Mouse (Mus musculus): Measurements from ENCODE around the gene Slc1a2.
A peak's percentile ranks its signal among the peaks of the same experiment; 100 is the strongest.

The Slc1a2 gene

DNA sequence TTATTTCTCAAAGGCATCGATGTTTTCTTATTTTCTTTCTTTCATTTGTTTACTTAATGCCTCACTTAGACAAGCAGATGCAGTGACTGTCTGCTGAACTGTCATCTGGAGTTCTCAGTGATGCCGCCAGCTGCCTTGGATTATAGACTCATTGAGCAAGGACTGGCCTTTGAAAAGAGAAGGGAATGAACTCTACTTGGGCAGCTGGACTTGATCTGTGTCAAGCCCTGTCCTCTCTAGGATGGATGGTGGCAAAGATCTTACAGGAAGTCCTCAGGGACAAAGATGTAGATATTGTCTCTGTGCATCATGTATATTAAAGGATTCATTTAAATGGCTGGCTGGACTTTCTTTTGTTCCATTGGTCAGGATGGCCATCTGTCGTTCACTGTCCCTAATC lies 5.4 kb downstream of the Slc1a2 start:
- DNase-seq, result no peak

DNA sequence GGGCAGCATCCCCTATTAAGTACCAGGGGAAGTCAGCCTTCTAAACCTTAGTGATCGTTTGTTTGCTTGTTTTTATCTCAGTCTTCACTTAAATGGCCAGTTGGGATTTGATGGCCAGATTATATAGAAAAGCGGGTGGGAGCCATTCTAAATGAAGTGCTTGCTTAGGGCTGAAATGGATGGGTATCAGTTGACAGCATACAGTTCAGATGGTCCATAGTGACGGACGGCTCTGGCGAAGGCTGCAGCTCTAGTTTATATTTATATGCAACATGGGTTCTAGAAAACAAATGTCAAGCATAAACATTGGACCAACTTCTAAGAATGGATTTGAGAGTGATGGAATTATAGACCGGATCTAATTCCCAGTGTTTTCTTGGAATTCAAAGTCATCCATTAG lies 9.5 kb downstream of the Slc1a2 start:
- no peak for DNase-seq

DNA sequence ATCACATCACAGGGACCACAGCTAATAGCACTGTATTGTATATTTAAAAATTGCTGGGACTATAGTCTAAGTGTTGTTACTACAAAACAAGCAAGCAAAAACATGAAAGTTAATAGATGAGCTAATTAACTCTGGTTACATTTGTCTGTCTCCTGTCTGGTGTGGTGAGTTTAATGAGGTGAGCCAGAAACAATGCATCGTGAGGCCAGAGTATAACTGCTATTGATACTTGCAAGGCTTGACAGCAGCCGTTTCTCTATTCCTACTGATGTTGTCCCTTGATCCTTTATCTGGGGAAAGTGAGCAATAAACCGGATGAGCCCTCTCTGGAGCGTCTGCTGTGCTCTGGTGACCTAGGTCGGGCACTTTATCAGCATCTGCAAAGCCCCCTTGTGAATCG lies 11.1 kb downstream of the Slc1a2 start:
- no peak for DNase-seq

DNA sequence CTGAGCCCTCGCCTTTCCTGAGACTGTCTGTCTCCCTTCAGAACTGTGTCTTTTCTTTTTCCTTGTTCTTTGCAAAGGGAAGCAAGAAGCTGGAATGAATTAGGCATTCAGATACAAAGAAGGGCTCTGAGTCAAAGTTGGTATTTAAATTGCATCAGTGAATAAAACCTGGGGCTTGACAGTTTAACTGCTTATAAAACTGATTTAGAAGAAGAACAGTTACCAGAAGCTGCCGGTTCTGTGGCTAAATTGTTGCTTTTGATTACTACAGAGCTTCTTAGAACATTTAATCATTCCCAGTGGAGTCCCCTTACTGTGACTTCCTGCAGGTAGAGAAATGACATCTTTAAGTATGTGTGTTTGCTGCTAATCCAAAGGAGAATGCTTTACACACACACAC lies 16.1 kb downstream of the Slc1a2 start:
- no peak for DNase-seq

DNA sequence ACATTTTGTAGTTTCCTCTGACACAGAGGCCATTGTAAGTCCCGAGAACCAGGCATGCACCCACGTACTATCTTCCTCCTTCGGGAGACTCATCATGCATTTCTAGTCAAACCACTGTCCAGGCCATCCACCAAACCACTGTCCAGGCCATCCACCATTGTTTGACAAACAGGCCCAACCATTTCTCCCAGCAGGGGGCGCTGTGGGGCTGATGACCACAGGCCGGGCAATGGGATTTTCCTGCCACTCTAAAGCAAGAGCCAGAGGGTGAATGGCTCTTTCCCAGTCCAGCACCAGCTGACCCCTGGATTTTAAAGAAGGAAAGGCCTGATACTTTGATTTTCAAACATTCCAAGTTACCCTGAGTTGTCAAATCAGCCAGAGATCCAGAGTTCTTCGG lies 16.8 kb downstream of the Slc1a2 start:
- DNase-seq, result peak; percentile 15 to 18

DNA sequence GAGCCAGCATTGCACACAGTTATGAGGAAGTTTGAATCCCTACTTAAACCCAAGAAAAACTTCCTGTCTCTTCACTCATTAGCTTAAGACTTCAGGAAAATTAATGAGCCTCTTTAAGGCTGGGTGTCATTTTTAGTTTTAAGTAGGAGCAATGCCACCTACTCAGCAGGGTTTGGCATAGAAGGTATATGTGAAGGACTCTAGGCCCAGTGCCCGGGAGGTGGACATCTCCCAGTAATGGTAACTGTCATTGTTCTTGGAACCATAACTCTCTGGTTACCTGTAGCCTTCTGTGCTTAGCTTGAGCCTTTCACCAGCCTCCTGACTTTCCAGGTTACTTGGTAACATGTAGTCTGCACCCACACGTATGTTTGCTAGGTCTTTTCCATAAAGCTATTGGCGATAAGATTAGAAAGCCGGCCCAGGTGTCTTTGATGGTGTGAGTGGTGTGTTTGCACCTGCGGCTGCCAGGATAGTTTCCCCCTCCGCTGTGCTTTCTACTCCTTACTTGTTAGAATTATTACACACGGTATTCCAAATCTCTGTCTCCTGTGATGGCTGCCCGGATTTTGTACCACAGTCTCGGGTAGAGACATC lies 18.4 kb downstream of the Slc1a2 start:
- no peak for DNase-seq

DNA sequence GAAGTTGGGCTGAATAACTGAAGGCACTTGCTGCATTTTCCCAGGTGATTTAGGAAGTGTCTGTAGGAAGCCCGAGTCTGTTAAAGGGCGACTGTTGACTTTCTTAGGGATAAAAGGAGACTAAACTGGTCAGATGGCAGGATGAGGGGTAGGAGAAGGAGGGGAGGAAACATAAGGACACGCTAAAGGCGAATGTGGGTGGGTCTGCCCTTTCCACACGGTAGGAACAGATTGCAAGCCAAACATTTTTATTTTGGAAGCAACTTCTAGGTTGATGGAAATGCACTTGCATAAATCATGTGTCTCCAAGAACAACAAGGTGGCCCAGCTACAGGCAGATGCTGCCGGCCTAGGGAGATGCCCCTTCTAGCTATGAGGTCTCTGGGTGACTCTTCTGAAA lies 18.9 kb downstream of the Slc1a2 start:
- no peak for DNase-seq

DNA sequence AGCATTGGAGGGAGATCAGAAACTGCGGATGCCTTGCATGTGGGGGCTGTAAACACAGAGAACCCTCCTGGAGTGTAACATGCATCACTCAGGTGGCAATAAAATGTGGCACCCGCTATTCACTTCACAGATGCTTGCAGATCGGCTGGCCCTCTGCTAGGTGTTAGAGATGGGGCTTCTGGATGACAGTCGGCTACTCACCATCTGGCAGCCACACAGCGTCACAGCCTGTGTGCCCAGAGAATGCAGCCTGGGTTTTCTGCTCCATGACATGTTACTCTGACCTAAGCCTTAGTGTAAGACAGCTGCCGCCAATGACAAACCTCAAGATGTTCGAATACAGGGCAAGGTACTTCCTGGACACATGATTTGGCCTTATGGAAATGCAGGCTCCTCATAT lies 22.9 kb downstream of the Slc1a2 start:
- no peak for DNase-seq

DNA sequence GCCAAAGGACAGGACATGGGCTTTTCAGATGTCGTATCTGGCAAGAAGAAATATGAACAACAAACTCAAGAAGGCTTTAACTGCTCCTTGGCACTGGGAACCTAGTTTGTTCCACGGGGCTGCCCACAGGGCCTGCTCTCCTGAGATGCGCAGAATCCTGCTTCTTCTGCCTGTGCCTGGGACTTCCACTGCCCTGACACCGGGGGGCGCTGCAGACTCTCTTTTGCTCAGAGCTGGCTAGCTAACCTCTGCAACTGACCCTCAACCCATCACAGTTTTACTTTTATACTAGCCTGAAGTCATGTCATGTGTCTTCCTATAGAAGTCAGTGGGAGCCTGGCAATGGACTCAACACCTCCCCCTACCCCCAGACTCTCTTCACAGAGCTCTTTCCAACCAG lies 23.7 kb downstream of the Slc1a2 start:
- peak in 1 of 2 experiments; percentile 4 for DNase-seq

DNA sequence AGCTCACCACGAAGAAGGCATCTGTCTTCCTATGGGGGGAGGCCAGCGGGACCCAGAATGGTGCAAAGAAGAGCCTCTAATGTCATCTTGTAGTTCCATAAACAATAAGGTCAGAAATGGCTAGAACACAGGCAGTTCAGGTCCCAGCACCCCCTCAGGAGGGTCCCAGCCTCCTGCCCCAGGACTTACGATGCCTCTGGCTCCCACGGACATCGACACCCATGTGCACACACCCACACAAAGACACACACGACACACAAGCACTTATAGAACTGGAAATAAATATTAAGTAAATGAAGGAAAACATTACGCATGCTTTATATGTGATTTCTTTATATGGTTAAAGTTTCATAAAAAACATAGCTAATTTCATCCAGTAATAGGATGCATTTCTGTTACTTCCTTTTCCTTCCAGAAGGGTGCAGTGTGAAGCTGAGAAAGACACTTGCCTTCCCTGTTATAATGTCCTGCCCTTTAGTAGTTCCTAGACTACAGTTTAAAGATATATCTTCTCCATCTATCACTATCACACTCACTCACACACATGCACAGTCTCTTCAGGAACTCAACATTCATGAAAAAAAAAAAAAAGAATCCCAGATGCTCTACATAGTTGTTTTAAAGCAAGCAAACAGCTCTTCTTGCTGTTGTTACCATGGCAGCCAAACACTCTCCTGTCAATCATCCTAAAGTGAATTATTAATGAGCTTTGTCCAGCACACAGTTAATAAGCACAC lies 27.1 kb downstream of the Slc1a2 start:
- no peak for DNase-seq

DNA sequence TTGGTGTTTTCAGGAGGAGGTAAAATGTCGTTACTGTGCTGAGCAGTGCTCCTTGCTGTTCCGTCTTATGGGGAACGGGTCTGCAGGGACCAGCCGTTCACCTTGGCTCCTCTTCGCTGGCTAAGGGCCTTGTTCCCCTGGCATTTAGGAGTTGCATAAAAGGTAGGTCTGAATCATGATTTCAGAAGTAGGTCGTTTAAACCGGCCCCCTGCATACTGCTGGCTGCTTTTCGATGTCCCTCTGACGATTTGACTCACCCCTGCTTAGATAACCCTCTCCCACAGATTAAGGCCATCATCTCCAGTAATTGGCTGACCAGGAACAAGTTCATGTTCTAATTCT lies 27.6 kb downstream of the Slc1a2 start:
- DNase-seq, result no peak

DNA sequence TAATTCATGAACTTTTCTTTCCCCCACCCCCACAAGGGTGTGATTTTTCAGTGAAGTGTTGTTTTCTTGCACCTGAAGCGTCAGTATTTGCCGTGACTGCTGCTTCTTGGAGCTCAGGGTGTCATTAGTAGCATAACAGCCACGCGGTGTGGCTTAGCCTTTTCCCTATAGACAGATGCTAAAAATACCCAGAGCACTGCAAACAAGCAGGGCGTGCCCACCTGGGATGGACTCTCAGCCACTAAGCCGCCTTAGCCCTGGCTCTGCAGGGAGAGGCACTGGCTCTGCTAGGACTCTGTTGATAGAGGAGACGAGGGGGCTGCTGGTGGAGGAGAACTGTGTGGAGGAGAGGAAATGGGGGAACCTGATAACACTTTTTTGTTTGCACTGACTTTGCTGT lies 35.1 kb downstream of the Slc1a2 start:
- no peak for DNase-seq

DNA sequence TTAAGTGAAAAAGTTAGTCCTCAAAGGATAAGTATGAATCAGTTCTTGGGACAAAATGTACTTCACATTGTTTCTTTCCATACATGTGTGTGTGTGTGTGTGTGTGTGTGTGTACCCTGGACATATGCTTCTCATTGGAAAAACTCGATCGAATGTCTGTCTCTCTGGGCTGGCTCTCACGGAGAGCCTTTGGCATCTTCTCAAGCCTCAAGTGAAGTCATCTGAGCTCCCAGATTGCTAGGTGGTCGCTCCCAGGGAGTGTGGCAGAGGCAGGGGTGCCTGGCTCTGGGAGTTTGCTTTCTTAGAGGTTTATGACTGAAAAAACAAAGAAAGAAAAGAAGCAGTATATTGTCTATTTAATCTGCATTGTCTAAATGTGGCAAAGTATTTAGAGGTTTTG lies 36.3 kb downstream of the Slc1a2 start:
- DNase-seq, result no peak

DNA sequence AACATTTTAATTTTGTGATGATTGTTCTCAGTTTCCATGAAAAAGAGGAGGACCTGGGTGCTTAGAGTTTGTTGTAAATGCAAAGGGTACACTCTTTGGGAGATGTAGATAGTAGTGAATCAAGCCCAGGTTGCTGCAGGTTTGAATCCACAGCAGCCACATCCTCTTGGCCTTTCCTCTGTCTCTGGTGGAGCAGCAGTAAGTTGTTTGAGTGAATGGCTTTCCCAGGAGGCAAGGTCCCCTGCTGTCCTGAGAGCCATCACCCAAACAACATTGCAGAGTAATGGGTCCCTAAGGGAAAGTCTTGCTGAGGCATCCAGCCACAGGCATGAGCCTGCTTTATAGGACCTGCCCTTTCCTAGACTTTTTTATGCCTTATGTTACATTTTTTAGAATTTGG lies 37.1 kb downstream of the Slc1a2 start:
- DNase-seq, result no peak

DNA sequence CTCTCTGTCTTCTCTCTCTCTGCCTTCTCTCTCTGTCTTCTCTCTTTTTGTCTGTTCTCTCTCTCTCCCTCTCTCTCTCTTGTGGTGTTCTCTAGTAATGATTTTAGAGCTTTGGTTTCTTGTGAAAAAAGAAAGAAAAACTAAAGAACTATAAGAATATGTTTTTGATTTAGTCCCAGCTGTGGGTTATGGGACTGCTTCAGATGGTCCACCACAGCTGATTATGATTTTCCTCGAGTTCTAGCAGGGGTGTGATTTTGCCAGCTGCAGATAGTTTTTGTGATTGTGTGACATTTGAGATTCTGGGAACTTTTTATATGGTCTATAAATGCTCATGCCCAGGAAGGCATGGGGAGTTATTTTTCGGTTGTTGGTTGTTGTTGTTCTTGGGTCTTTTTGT lies 39.3 kb downstream of the Slc1a2 start:
- DNase-seq, result no peak

DNA sequence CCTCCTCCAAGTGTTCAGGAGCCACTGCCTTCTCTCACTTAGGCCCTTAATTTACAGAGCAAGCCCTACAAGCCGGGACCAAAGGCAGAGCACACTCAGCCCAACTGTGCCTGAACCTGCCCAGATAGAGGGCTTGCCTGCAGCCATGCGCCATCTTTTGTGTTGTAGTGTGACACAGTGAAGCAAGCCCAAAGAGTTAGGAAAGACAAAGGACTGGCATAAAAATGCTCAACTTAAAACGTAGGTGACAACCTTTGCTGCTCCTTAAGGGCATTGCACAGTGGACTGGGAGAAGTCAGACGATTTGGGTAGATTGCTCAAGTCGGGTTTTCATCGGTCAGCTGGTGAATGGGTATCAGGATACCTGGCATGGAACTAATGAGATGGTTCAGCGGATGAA lies 41.5 kb downstream of the Slc1a2 start:
- no peak for DNase-seq

DNA sequence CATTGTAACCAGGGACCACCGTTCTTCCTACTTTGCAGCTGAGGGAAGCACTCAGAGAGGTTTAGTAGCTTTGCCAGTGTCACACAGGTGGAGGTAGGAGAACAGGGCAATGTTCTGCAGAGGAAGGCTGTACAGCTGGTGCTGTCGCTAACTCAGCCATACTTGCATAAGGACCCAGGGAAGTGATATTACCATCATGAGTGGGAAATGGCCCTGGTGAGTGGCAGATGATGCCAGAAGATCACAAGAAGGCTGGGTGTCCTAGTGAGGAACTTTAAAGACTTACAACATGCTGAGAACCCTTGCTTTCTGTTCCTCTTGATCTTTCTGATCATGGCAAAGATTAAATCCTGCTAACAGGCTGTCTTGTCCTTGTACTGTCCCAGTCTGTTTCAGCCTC lies 42.2 kb downstream of the Slc1a2 start:
- no peak for DNase-seq

DNA sequence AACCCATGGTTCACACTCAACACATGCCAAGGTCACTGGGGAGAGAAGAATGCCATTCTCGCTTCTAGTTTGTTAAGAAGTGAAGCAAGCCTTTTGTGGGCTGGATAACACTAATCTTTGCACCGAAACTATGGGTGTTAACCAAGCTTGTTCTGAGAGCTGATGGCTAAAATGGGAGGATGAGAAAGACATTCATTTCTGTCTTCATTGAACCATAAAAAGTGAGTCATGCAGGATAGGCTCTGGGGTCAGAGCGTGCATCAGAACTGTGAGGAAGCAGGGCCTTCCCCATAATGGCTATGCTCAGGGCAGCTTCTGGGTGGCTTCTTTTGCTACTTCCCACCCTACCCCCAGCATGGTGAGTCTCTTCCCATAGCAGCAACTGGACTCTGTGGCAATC lies 42.9 kb downstream of the Slc1a2 start:
- no peak for DNase-seq

DNA sequence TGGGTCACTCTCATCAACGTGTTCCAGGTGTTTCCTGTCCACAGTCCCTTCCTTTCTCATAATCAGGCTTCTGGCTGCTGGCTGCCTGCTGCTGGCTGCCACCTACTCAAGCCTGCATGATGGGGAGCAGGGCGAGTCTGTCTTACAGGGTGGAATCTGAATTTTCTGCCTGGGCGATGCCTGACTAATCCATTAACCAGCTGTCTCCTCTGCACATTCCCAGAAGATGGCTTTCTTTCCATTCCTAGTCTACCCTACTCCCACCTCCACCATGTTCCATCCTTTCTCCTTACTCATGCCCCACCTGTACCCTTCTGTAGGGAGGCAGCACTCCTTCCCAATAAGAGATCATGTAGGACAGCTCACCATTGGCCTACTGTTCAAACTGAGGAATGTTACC lies 45.1 kb downstream of the Slc1a2 start:
- no peak for DNase-seq

DNA sequence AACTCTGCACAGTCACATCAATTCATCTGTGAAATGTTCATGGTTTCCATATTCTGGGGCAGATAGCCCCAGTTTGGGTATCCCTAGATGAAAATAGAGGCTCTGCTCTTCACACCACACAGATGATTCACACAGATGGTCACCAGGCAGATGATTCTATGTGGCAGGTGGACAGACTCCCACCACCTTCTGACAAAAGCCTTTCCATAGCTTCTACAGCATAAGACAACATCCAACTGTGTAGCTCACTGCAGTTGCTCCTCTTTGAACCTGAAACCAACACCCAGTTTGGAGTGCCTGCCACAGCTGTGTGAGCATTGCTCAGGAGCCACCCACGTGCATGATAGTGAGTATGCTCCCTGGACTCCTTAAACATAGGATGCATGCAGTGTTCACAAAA lies 46.3 kb downstream of the Slc1a2 start:
- DNase-seq, result no peak

DNA sequence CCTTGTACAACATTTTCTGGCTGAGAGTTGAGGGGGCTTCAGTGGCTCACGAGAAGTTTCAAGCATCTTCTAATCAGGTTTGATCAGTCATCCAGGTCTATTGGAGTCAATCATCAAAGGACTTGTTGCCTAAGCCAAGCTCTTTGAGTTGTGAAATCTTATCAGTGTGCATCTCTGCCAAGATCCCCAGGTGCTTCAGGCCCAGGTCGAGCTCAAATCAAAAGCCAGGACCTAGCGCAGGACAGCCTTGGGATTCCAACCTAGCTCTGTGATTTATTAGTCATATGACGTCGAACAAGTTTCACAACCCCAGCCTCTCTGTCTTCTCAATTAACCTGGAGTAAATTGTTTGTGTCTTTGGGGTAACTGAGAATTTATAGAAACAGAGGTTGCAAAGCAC lies 53.1 kb downstream of the Slc1a2 start:
- no peak for DNase-seq

DNA sequence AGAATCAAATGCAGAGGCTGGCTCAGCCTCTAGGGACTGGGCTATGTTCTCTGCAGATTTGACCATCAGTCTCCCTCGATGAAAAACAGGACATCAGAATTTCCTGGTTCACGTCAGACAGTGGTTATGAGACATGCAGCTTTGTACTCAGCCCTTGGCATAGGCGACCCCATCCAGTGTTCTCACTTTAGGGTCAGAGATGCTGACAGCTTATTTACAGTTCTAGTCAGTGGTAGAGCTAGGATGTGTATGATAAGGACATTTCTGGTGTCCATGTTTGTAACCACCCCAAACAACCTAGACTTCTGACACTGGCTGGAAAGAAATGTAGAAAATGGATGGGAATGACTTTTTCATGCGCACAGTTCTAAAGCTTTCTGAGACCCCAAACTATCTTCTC lies 53.6 kb downstream of the Slc1a2 start:
- no peak for DNase-seq

DNA sequence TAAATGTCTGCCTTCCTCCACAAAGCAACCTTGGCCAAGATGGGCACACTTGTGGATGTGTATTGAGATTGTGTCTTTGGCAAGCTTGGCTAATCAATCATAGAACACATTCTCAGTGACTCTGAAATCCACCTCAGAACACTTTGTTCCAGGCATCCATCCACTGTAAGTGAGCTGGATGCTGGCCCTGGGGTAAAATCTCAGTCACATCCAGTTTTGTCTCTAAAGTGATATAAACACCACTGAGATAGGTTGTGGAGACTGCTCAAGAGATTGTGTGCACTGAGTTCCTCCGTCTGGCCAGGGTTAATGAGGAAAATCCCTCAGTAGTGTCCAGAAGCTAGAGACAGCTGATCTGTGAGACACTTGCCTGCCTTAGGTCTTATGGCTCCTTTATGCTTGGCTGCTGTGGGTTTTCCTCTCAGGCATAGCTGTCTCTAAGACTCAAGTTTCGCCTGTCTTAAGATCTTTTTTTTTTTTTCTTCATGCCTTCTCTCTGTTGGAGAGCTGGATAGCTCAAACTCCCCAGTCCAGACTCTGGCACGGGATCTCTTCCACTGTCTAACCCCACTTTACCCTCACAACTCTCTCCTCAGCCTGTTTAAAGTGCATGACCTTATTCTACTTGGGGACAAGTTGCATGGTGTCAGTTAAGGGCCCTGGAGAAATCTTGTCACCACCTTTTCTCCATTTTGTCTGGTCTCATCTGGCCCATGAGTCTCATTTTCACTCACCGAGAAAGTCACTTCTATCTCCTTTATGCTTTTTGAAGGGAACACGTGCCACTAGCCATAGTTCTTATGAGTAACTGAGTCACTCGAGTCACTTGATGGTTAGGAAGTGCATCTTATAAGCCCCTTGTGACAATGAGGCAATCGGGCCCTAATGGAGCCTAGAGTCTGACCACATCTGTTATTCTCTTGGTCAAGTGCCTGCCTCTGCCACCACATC lies 54.5 kb downstream of the Slc1a2 start:
- no peak for DNase-seq

DNA sequence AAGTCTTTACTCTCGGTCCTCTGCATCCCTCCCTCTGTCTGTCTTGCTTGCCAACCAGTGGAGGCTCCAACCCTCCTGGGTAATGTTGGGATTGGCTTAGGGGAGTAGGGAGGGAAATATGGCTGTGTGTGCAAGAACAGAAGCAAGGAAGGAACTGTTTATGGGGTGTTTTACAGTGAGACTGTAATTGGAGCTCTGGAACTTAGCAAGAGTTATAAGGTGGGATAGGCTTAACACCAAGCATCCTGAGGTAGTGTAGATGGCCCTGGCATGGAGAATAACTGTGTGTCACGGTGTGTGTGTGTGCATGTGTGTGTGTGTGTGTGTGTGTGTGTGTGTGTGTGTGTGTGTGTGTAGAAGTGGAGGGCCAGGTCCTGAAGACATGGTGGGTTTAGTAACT lies 55.9 kb downstream of the Slc1a2 start:
- no peak for DNase-seq
